Mouse (Mus musculus): Measurements from ENCODE around the gene Hist1h2ah. TPM values are rescaled to one million over a fixed set of nuclear protein-coding genes. Genes with fewer than 3 reads are reported as not detected.

Gene Hist1h2ah
- polyA plus RNA-seq, 1 experiment: 2.2 TPM

DNA sequence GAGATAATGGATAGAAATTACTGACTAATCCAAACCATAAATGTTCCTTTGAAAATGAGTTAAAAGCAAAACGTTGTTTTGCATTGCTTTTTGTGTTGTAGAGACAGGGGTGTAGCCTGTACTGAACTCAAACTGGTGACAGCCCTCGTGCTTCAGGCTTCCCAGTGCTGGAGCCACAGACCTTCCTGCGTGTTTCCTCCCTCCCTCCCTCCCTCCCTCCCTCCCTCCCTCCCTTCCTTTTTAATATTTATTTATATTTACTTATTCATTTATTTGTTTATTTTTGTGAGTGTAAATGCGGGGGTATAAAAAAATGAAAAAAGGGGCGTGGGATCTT, 16.1 kb upstream of the Hist1h2ah start:
- Histone ChIP-seq H3K4me3 (peak overlapping the region; percentile 30), H3ac (ENCODE audit: control insufficient read depth, insufficient read length) (peak overlapping the region; percentile 2), H3K27me3 (ENCODE audit: control insufficient read depth, insufficient read depth, insufficient read length) (no peaks in the 10 kb centered on the region), H3K79me2 (ENCODE audit: control insufficient read depth, insufficient read depth) (no peaks in the 10 kb centered on the region), H3K4me2 (ENCODE audit: low read depth) (peak overlapping the region; percentile 67), H3K36me3 (ENCODE audit: control insufficient read depth, insufficient read depth) (no peaks in the 10 kb centered on the region)
- TF ChIP-seq MYOG (IDR thresholded peaks at IDR 0.05; ENCODE audit: control insufficient read depth in 1 of 3, insufficient read depth in 1 of 3, insufficient read length in 2 of 3, low read depth in 2 of 3) (no peak), REST (IDR thresholded peaks at IDR 0.05; ENCODE audit: insufficient read depth, insufficient read length) (no peak), SRF (IDR thresholded peaks at IDR 0.05; ENCODE audit: control insufficient read depth, insufficient read length, low read depth) (no peak), TCF12 (IDR thresholded peaks at IDR 0.05; ENCODE audit: insufficient read depth, poor library complexity, severe bottlenecking) (no peak), USF1 (IDR thresholded peaks at IDR 0.05; ENCODE audit: low read depth) (no peak), MAX (IDR thresholded peaks at IDR 0.05; ENCODE audit: low read depth) (no peak), MYOD1 (IDR thresholded peaks at IDR 0.05; ENCODE audit: control insufficient read depth in 1 of 3, insufficient read length in 2 of 3, low read depth in 2 of 3) (no peak)

- no peaks in the 10 kb centered on the region for H3K36me3 ChIP-seq (ENCODE audit: control insufficient read depth, insufficient read depth)
- no peaks in the 10 kb centered on the region for H3K27me3 ChIP-seq (ENCODE audit: control insufficient read depth, insufficient read depth, insufficient read length)
- H3ac ChIP-seq (ENCODE audit: control insufficient read depth, insufficient read length): peak overlapping the region; percentile 2
- TF ChIP-seq CEBPB (IDR thresholded peaks at IDR 0.05; ENCODE audit: insufficient read depth, poor library complexity, severe bottlenecking): no peak
- TF ChIP-seq REST (IDR thresholded peaks at IDR 0.05; ENCODE audit: insufficient read depth, insufficient read length): no peak
- TF ChIP-seq E2F4 (IDR thresholded peaks at IDR 0.05; ENCODE audit: insufficient read depth): no peak
- no peak for TF ChIP-seq MYOD1 (IDR thresholded peaks at IDR 0.05; ENCODE audit: control insufficient read depth in 1 of 3, insufficient read length in 2 of 3, low read depth in 2 of 3)
- TF ChIP-seq POLR2A (IDR thresholded peaks at IDR 0.05; ENCODE audit: insufficient read length, low read depth): no peak
- TF ChIP-seq MYOG (IDR thresholded peaks at IDR 0.05; ENCODE audit: control insufficient read depth in 1 of 3, insufficient read depth in 1 of 3, insufficient read length in 2 of 3, low read depth in 2 of 3): peak in 1 of 3 experiments; percentile 18
- peak; percentile 79 for TF ChIP-seq MAX (IDR thresholded peaks at IDR 0.05; ENCODE audit: low read depth)
- no peak for TF ChIP-seq TCF12 (IDR thresholded peaks at IDR 0.05; ENCODE audit: insufficient read depth, poor library complexity, severe bottlenecking)
- no peak for TF ChIP-seq POLR2AphosphoS2 (IDR thresholded peaks at IDR 0.05; ENCODE audit: insufficient read length, low read depth)
- TF ChIP-seq TCF3 (IDR thresholded peaks at IDR 0.05; ENCODE audit: insufficient read length, low read depth): no peak
- peak; percentile 58 for TF ChIP-seq USF1 (IDR thresholded peaks at IDR 0.05; ENCODE audit: low read depth)
- TF ChIP-seq SRF (IDR thresholded peaks at IDR 0.05; ENCODE audit: control insufficient read depth, insufficient read length, low read depth): no peak
- no peaks in the 10 kb centered on the region for H3K79me2 ChIP-seq (ENCODE audit: control insufficient read depth, insufficient read depth)
- peak overlapping the region; percentile 67 for H3K4me2 ChIP-seq (ENCODE audit: low read depth)
- peak overlapping the region; percentile 30 for H3K4me3 ChIP-seq
Measured at GRCm38 (mm10) chr13:22050591-22051522, 15.5 kb upstream of the Hist1h2ah start.

DNA sequence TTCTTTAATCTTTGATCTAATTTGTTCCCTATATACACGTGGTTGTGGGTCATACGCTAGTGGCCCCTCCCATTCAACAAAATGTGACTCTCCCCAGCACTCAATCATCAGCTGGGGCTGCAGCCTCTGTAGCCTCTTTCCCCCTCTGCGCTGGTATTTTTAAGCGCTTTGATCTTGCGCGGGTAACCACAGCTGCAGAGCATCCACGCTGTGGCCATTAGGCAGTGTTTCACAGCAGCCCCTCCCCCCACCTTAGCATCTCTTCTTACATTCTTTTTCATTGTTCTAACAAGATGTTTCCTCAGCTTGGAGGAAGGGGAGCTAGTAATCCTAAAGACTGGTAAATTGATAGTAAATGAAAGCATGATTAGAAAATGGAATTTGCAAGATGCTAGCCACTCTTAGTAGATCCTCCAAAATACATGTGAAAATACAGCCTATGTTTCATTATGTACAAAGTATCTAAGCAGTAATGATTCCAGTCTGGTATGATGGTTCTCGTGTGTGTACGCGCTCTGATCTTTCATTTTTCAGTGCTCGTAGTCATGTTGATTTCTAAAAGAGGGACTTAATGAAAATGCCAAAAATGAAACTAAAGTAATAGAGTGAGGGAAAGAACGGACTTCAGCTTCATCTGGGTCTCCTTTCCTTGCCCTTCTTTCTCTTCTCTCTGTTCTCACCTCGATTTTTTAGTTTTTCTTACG, 14.5 kb upstream of the Hist1h2ah start:
- no peaks in the 10 kb centered on the region for H3K79me2 ChIP-seq (ENCODE audit: control insufficient read depth, insufficient read depth)
- peak overlapping the region; percentile 67 for H3K4me2 ChIP-seq (ENCODE audit: low read depth)
- H3K4me3 ChIP-seq: peak overlapping the region; percentile 30
- H3K36me3 ChIP-seq (ENCODE audit: control insufficient read depth, insufficient read depth): no peaks in the 10 kb centered on the region
- no peak overlapping the region for H3ac ChIP-seq (ENCODE audit: control insufficient read depth, insufficient read length)
- H3K27me3 ChIP-seq (ENCODE audit: control insufficient read depth, insufficient read depth, insufficient read length): no peaks in the 10 kb centered on the region
- TF ChIP-seq POLR2A (IDR thresholded peaks at IDR 0.05; ENCODE audit: insufficient read length, low read depth): no peak
- TF ChIP-seq REST (IDR thresholded peaks at IDR 0.05; ENCODE audit: insufficient read depth, insufficient read length): no peak
- TF ChIP-seq USF1 (IDR thresholded peaks at IDR 0.05; ENCODE audit: low read depth): no peak
- TF ChIP-seq E2F4 (IDR thresholded peaks at IDR 0.05; ENCODE audit: insufficient read depth): no peak
- TF ChIP-seq SRF (IDR thresholded peaks at IDR 0.05; ENCODE audit: control insufficient read depth, insufficient read length, low read depth): no peak
- TF ChIP-seq MYOG (IDR thresholded peaks at IDR 0.05; ENCODE audit: control insufficient read depth in 1 of 3, insufficient read depth in 1 of 3, insufficient read length in 2 of 3, low read depth in 2 of 3): peak in 1 of 3 experiments; percentile 14
- no peak for TF ChIP-seq POLR2AphosphoS2 (IDR thresholded peaks at IDR 0.05; ENCODE audit: insufficient read length, low read depth)
- TF ChIP-seq TCF3 (IDR thresholded peaks at IDR 0.05; ENCODE audit: insufficient read length, low read depth): no peak
- no peak for TF ChIP-seq MAX (IDR thresholded peaks at IDR 0.05; ENCODE audit: low read depth)
- peak; percentile 65; the same call in 1 of the 2 replicates for TF ChIP-seq CEBPB (IDR thresholded peaks at IDR 0.05; ENCODE audit: insufficient read depth, poor library complexity, severe bottlenecking)
- no peak for TF ChIP-seq TCF12 (IDR thresholded peaks at IDR 0.05; ENCODE audit: insufficient read depth, poor library complexity, severe bottlenecking)
- no peak for TF ChIP-seq MYOD1 (IDR thresholded peaks at IDR 0.05; ENCODE audit: control insufficient read depth in 1 of 3, insufficient read length in 2 of 3, low read depth in 2 of 3)

DNA sequence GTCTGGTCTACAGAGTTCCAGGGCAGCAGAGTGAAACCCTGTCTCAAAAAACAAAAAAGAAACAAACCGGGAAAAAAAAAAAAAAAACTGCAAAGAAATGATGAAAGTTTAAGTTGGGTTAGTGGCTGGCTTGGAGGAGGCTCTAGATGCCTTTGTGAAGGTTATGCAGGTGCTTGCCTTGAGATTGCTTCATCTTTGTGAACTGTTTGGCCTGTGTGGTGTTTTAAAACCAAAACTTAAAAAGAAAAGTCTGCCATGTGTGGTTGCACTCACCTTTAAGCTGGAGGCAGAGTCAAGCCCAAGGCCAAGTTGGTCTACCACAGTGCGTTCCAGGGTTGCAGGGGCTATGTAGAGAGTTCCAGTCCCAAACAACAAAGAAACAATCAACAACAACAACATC, 13.7 kb upstream of the Hist1h2ah start:
- TF ChIP-seq MYOG (IDR thresholded peaks at IDR 0.05; ENCODE audit: control insufficient read depth in 1 of 3, insufficient read depth in 1 of 3, insufficient read length in 2 of 3, low read depth in 2 of 3) (no peak), REST (IDR thresholded peaks at IDR 0.05; ENCODE audit: insufficient read depth, insufficient read length) (no peak), POLR2A (IDR thresholded peaks at IDR 0.05; ENCODE audit: insufficient read length, low read depth) (no peak), POLR2AphosphoS2 (IDR thresholded peaks at IDR 0.05; ENCODE audit: insufficient read length, low read depth) (no peak), MYOD1 (IDR thresholded peaks at IDR 0.05; ENCODE audit: control insufficient read depth in 1 of 3, insufficient read length in 2 of 3, low read depth in 2 of 3) (no peak), CEBPB (IDR thresholded peaks at IDR 0.05; ENCODE audit: insufficient read depth, poor library complexity, severe bottlenecking) (no peak), MAX (IDR thresholded peaks at IDR 0.05; ENCODE audit: low read depth) (no peak), TCF12 (IDR thresholded peaks at IDR 0.05; ENCODE audit: insufficient read depth, poor library complexity, severe bottlenecking) (no peak), E2F4 (IDR thresholded peaks at IDR 0.05; ENCODE audit: insufficient read depth) (no peak), USF1 (IDR thresholded peaks at IDR 0.05; ENCODE audit: low read depth) (no peak), SRF (IDR thresholded peaks at IDR 0.05; ENCODE audit: control insufficient read depth, insufficient read length, low read depth) (no peak), TCF3 (IDR thresholded peaks at IDR 0.05; ENCODE audit: insufficient read length, low read depth) (no peak)
- H3K79me2 ChIP-seq (ENCODE audit: control insufficient read depth, insufficient read depth): no peaks in the 10 kb centered on the region
- H3K36me3 ChIP-seq (ENCODE audit: control insufficient read depth, insufficient read depth): no peaks in the 10 kb centered on the region
- no peak overlapping the region for H3ac ChIP-seq (ENCODE audit: control insufficient read depth, insufficient read length)
- no peaks in the 10 kb centered on the region for H3K27me3 ChIP-seq (ENCODE audit: control insufficient read depth, insufficient read depth, insufficient read length)
- H3K4me2 ChIP-seq (ENCODE audit: low read depth): no peak overlapping the region
- H3K4me3 ChIP-seq: peak overlapping the region; percentile 30
